Comparison of ENCODE assay signal across 8 mouse cellular contexts in the genomic region with DNA sequence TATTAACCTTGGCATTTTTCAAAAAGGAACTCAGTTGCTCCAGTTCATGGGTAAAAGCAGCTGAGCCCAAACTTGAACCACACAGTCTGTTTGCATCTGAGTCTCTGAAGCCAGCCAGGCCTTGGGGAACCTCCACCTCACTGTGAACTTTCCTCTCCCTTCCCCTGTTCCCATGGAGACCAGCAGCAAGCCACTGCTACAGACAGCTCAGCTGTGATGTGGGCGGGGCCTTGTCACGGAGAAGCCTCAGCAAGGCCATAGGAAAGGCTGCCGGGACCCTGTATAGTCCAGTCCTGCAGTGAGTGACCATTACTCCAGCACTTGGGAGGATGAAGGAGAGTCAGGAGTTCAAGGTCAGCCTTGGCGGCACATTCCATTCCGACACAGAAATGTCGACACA. TPM values are rescaled to one million over a fixed set of nuclear protein-coding genes. Genes with fewer than 3 reads are reported as not detected.
A peak's percentile ranks its signal among the peaks of the same experiment; 100 is the strongest.
DNase-seq lines count a peak whose midpoint lies in the region; ATAC-seq and TF ChIP-seq lines count a peak whose summit lies in the region.

No protein-coding gene starts in this region.

- no peak overlapping the region for H3K27ac ChIP-seq in heart, postnatal 0 days (ENCODE audit: low read depth)
- H3K27ac ChIP-seq in midbrain, embryonic 10.5 days (replicated peaks) = no peak overlapping the region; the same call in 1 of the 2 replicates

- TF ChIP-seq EP300 in heart, postnatal 0 days (IDR thresholded peaks at IDR 0.05; ENCODE audit: low read depth) = no peak

- no peak overlapping the region for H3K4me2 ChIP-seq in heart, postnatal 0 days (ENCODE audit: low read depth, low read length)

- no peaks in the 10 kb centered on the region for H3K36me3 ChIP-seq in heart, postnatal 0 days (replicated peaks; ENCODE audit: control insufficient read depth, insufficient read depth, low read length)
- H3K36me3 ChIP-seq in midbrain, embryonic 10.5 days = no peaks in the 10 kb centered on the region

- WGBS in heart, postnatal 0 days = 35% methylated on average over 6 of the region's 6 CpGs
- WGBS in midbrain, embryonic 10.5 days = 59% methylated on average over 6 of the region's 6 CpGs

- no peaks in the 10 kb centered on the region for H3K9me3 ChIP-seq in heart, postnatal 0 days (replicated peaks; ENCODE audit: control insufficient read depth, low read length)
- H3K9me3 ChIP-seq in midbrain, embryonic 10.5 days (replicated peaks) = 0 out of 2 replicates have a peak, but pooled peaks cover 2% of the 10 kb centered on the region

- ATAC-seq in heart, postnatal 0 days (ENCODE audit: insufficient read depth, low read depth) = no peak

- no peak overlapping the region for H3K4me3 ChIP-seq in heart, postnatal 0 days (ENCODE audit: low read depth, low read length)
- H3K4me3 ChIP-seq in midbrain, embryonic 10.5 days = no peak overlapping the region

- DNase-seq in ZHBTc4 (ENCODE audit: low read depth, low spot score) = peak; percentile 76
- DNase-seq in adrenal gland, postnatal 14 days = peak; percentile 92
- peak; percentile 39 for DNase-seq in heart, postnatal 0 days (ENCODE audit: low spot score)
- DNase-seq in kidney, postnatal 10 days = peak; percentile 83
- DNase-seq in midbrain, embryonic 10.5 days (ENCODE audit: low spot score) = peak; percentile 76
- no peak for DNase-seq in gastrocnemius, postnatal 10 days
- no peak for DNase-seq in layer of hippocampus, adult 18-20 months (ENCODE audit: low spot score in 2 of 2)
- DNase-seq in cerebellum, adult 9-10 months = no peak

- no peak overlapping the region for H3K9ac ChIP-seq in heart, postnatal 0 days (replicated peaks; ENCODE audit: low read depth, low read length)

- no peaks in the 10 kb centered on the region for H3K27me3 ChIP-seq in heart, postnatal 0 days (ENCODE audit: control insufficient read depth, insufficient read depth, low read length)
- H3K27me3 ChIP-seq in midbrain, embryonic 10.5 days (ENCODE audit: low read depth, poor library complexity, severe bottlenecking) = no peaks in the 10 kb centered on the region

- TF ChIP-seq CTCF in heart, postnatal 0 days (IDR thresholded peaks at IDR 0.05; ENCODE audit: low read depth) = no peak

- H3K4me1 ChIP-seq in heart, postnatal 0 days (ENCODE audit: control insufficient read depth, insufficient read depth) = peaks cover 3% of the 10 kb centered on the region; the same call in 1 of the 2 replicates
- H3K4me1 ChIP-seq in midbrain, embryonic 10.5 days = peaks cover 32% of the 10 kb centered on the region

RNA-seq across cellular contexts. Expression of a gene that starts 16.2 kb away (rescaled TPM):
- 64.8 and 68.9 TPM in 2 replicates for total RNA-seq in adrenal gland, postnatal 14 days (2021)
- 46.1 and 49.9 TPM in 2 replicates for total RNA-seq in heart, postnatal 0 days (2014; rRNA removed; ENCODE audit: low replicate concordance)
- 11.6 and 12.8 TPM in 2 replicates for polyA plus RNA-seq in heart, postnatal 0 days (2015; fragmentation: Nextera tagmentation; extraction: Ambion mirVana)
- polyA plus RNA-seq in midbrain, embryonic 10.5 days (2016; fragmentation: Nextera tagmentation; extraction: Ambion mirVana) = 15.5 and 23.0 TPM in 2 replicates
- total RNA-seq in gastrocnemius, postnatal 10 days (2021) = 10 to 100 TPM; 24.2 to 30.9 TPM
- 100 to 1,000 TPM; 366 to 370 TPM for total RNA-seq in layer of hippocampus, adult 18-20 months (2021)

RNA-seq across cellular contexts. Expression of a gene that starts 41.7 kb away (rescaled TPM):
- total RNA-seq in adrenal gland, postnatal 14 days (2021) = not detected in 2 replicates
- total RNA-seq in heart, postnatal 0 days (2014; rRNA removed; ENCODE audit: low replicate concordance) = 0.43 TPM in 1 of 2 replicates, not detected in the other
- polyA plus RNA-seq in heart, postnatal 0 days (2015; fragmentation: Nextera tagmentation; extraction: Ambion mirVana) = 0.77 and 0.87 TPM in 2 replicates
- polyA plus RNA-seq in midbrain, embryonic 10.5 days (2016; fragmentation: Nextera tagmentation; extraction: Ambion mirVana) = 53.9 and 74.3 TPM in 2 replicates
- total RNA-seq in gastrocnemius, postnatal 10 days (2021) = under 1 TPM; 0.33 to 0.70 TPM
- 1 to 10 TPM in 1 of 2 experiments, under 1 TPM in 1; 0.96 to 1.2 TPM for total RNA-seq in layer of hippocampus, adult 18-20 months (2021)

Comparison
In these comparisons a context has a peak if more than half of its experiments do, and no peak if none do; other contexts are left out.
1. DNase-seq: peak in ZHBTc4 (single experiment), adrenal gland, postnatal 14 days (single experiment), heart, postnatal 0 days (single experiment), kidney, postnatal 10 days (single experiment) and midbrain, embryonic 10.5 days (single experiment); none in gastrocnemius, postnatal 10 days (single experiment), layer of hippocampus, adult 18-20 months (0 of 2) and cerebellum, adult 9-10 months (single experiment).